In genomic region chr1:130820316-130821148, GRCm38 (mm10) we compare ENCODE assay signal across 17 mouse cellular contexts. TPM values are rescaled to one million over a fixed set of nuclear protein-coding genes. Genes with fewer than 3 reads are reported as not detected.
DNase-seq lines count a peak whose midpoint lies in the region; ATAC-seq and TF ChIP-seq lines count a peak whose summit lies in the region.
"Had no signal": no experiment of that assay in that cellular context is flagged by ENCODE, and none has a peak within 500 bp of the region (broad histone marks: within the 10 kb centered on the region; RNA-seq: fewer than 3 reads in every experiment).

No protein-coding gene starts in this region.

- no peak overlapping the region for H3K4me3 ChIP-seq in lung, postnatal 0 days (ENCODE audit: low read depth, low read length)
- H3K4me3 ChIP-seq: heart, embryonic 13.5 days had no signal

- peak; percentile 16 for DNase-seq in kidney, postnatal 14 days
- no peak for DNase-seq in kidney, postnatal 10 days
- DNase-seq in lung, postnatal 0 days (ENCODE audit: low spot score): peak; percentile 76
- peak; percentile 84 to 85 for DNase-seq in spleen, postnatal 36 days (ENCODE audit: low spot score in 2 of 2)
- no peak for DNase-seq in adipocyte (ENCODE audit: low spot score)
- no peak for DNase-seq in cerebellum, postnatal 14 days
- no peak for DNase-seq in layer of hippocampus, postnatal 25 days (ENCODE audit: extremely low spot score in 1 of 2, low spot score in 1 of 2)
- DNase-seq: adrenal gland, postnatal 36 days; cerebellum, adult 2 months; gastrocnemius, postnatal 14 days; kidney, adult 18-20 months; layer of hippocampus, postnatal 36 days; thymus, postnatal 36 days had no signal

- H3K9ac ChIP-seq in lung, postnatal 0 days (replicated peaks; ENCODE audit: low read depth): no peak overlapping the region
- H3K9ac ChIP-seq: heart, embryonic 13.5 days had no signal

- H3K9me3 ChIP-seq in lung, postnatal 0 days (ENCODE audit: low read length): no peaks in the 10 kb centered on the region
- H3K9me3 ChIP-seq: heart, embryonic 13.5 days had no signal

- WGBS in lung, postnatal 0 days: 56% methylated on average over 7 of the region's 7 CpGs

- peak; percentile 43 for ATAC-seq in activated CD4-positive, CD25-positive, alpha-beta regulatory T cell, adult 4 months
- ATAC-seq in lung, postnatal 0 days: peak; percentile 86
- ATAC-seq: forebrain, embryonic 14.5 days had no signal

- no peaks in the 10 kb centered on the region for H3K4me1 ChIP-seq in lung, postnatal 0 days (ENCODE audit: insufficient read depth, low read depth, low read length)
- H3K4me1 ChIP-seq: heart, embryonic 13.5 days had no signal

- H3K27me3 ChIP-seq in lung, postnatal 0 days (replicated peaks; ENCODE audit: insufficient read depth, low read length): no peaks in the 10 kb centered on the region

- no peak overlapping the region for H3K4me2 ChIP-seq in lung, postnatal 0 days (replicated peaks; ENCODE audit: low read depth, low read length)
- H3K4me2 ChIP-seq: heart, embryonic 13.5 days had no signal

- no peak overlapping the region for H3K27ac ChIP-seq in lung, postnatal 0 days (ENCODE audit: low read length)
- H3K27ac ChIP-seq: heart, embryonic 13.5 days had no signal

- TF ChIP-seq EP300 in lung, postnatal 0 days (IDR thresholded peaks at IDR 0.05): no peak

- no peaks in the 10 kb centered on the region for H3K36me3 ChIP-seq in lung, postnatal 0 days (ENCODE audit: insufficient read depth, low read length)
- H3K36me3 ChIP-seq: heart, embryonic 13.5 days had no signal

- TF ChIP-seq CTCF in lung, postnatal 0 days (IDR thresholded peaks at IDR 0.05): no peak

RNA-seq across cellular contexts. Expression of gene Pigr, which starts 6.0 kb away (rescaled TPM):
- under 1 TPM in 1 of 2 experiments, not detected in 1; 0.19 TPM for polyA plus RNA-seq in activated CD4-positive, CD25-positive, alpha-beta regulatory T cell, adult 4 months (2017; shearing (Covaris generic))
- polyA plus RNA-seq in lung, postnatal 0 days (2015; fragmentation: Nextera tagmentation; extraction: Ambion mirVana): 0.08 and 0.26 TPM in 2 replicates
- not detected for total RNA-seq in layer of hippocampus, postnatal 25 days (2021)
- total RNA-seq: gastrocnemius, postnatal 14 days; layer of hippocampus, postnatal 36 days had no signal
- polyA plus RNA-seq: forebrain, embryonic 14.5 days; heart, embryonic 13.5 days had no signal

RNA-seq across cellular contexts. Expression of gene Fcamr, which starts 19.8 kb away (rescaled TPM):
- polyA plus RNA-seq in activated CD4-positive, CD25-positive, alpha-beta regulatory T cell, adult 4 months (2017; shearing (Covaris generic)): not detected
- 0.06 and 0.27 TPM in 2 replicates for polyA plus RNA-seq in lung, postnatal 0 days (2015; fragmentation: Nextera tagmentation; extraction: Ambion mirVana)
- total RNA-seq in layer of hippocampus, postnatal 25 days (2021): not detected
- total RNA-seq: adrenal gland, postnatal 36 days; gastrocnemius, postnatal 14 days; layer of hippocampus, postnatal 36 days had no signal
- polyA plus RNA-seq: forebrain, embryonic 14.5 days; heart, embryonic 13.5 days had no signal

RNA-seq across cellular contexts. Expression of gene Fcmr, which starts 44.9 kb away (rescaled TPM):
- polyA plus RNA-seq in activated CD4-positive, CD25-positive, alpha-beta regulatory T cell, adult 4 months (2017; shearing (Covaris generic)): 1 to 10 TPM in 1 of 2 experiments, under 1 TPM in 1; 0.56 to 6.0 TPM
- 0.37 and 0.82 TPM in 2 replicates for polyA plus RNA-seq in lung, postnatal 0 days (2015; fragmentation: Nextera tagmentation; extraction: Ambion mirVana)
- under 1 TPM in 1 of 2 experiments, not detected in 1; 0.68 TPM for total RNA-seq in layer of hippocampus, postnatal 25 days (2021)
- total RNA-seq: adrenal gland, postnatal 36 days; gastrocnemius, postnatal 14 days; layer of hippocampus, postnatal 36 days had no signal
- polyA plus RNA-seq: forebrain, embryonic 14.5 days; limb, embryonic 14.5 days had no signal

Comparison
In these comparisons a context has a peak if more than half of its experiments do, and no peak if none do; other contexts are left out.
1. DNase-seq: peak in kidney, postnatal 14 days (single experiment), lung, postnatal 0 days (single experiment) and spleen, postnatal 36 days (2 of 2); none in kidney, postnatal 10 days (single experiment), adipocyte (single experiment), cerebellum, postnatal 14 days (0 of 2) and layer of hippocampus, postnatal 25 days (0 of 2).